Mouse (Mus musculus) B cell, adult 2 months (primary cell): ENCODE results near the gene Ext2.

Source experiments
- DNase-seq, 2 experiments: peaks; one replicate each; pipeline ENCODE4 v3.0.0; 2022

The Ext2 gene

GRCm38 (mm10) chr2:93776267-93777055 lies 45.9 kb downstream of the Ext2 start:
- DNase-seq, result no peak

GRCm38 (mm10) chr2:93775431-93775830 lies 46.9 kb downstream of the Ext2 start:
- no peak for DNase-seq

GRCm38 (mm10) chr2:93774946-93775345 lies 47.4 kb downstream of the Ext2 start:
- no peak for DNase-seq

- no peak for DNase-seq
Measured at GRCm38 (mm10) chr2:93772765-93773085, 49.6 kb downstream of the Ext2 start.

GRCm38 (mm10) chr2:93772054-93772764 lies 50.2 kb downstream of the Ext2 start:
- no peak for DNase-seq

DNA sequence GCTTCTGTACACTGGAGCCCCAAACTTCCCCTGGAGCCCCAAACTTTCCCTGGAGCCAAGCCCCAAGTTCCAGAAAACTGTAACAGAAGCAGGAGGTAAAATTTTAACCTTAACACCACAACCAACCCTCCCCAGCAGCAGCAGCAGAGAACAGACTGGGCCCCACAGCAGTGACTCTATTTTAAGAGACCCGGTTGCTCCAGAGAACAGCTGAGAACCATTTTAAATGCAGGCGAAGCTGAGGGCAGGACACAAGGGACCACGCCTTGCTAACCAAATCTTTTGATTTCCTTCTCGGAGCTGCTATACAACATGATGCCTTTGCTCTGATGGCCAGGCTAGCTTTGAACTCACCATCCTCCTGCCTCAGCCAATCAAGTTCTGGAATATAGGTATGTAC lies 51.5 kb downstream of the Ext2 start:
- DNase-seq, result no peak

DNA sequence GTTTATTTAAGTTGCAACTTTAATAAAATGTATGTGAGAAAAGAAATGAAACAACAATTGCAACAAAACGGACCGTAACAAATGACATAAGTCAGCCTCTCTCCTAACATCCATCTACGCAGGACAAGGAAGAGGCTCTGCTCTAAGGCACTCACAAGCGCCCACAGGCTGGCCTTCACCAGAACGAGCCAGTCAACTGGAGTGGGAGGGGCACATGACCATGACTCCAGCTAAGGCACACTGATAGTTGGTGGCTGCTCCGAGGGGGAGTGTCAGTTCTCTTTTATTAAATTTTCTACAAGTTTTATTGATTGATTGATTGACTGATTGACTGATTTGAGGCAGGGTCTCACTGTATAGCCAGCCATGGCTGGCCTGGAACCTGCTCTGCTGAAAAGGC lies 52.5 kb downstream of the Ext2 start:
- DNase-seq, result no peak

DNA sequence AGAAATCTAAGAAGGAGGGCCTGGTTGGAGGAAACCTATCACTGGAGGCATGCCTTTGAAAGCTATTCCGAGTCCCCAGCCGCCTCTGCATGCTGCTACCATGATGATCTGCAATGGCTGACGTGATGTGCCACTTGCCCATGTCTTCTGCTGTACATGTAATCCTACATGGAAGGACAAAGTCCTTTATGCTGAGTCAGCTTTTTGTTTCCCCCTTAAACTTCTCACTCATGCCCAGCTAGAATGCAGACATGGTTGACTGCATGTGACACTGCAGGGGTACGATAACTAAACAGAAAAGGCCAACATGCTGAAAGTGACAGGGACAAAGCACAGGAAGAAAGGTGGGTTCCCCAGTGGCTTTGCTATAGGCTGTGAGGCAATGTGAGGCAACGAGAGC lies 56.6 kb downstream of the Ext2 start:
- DNase-seq, result no peak

GRCm38 (mm10) chr2:93764211-93764610 lies 58.2 kb downstream of the Ext2 start:
- no peak for DNase-seq

DNA sequence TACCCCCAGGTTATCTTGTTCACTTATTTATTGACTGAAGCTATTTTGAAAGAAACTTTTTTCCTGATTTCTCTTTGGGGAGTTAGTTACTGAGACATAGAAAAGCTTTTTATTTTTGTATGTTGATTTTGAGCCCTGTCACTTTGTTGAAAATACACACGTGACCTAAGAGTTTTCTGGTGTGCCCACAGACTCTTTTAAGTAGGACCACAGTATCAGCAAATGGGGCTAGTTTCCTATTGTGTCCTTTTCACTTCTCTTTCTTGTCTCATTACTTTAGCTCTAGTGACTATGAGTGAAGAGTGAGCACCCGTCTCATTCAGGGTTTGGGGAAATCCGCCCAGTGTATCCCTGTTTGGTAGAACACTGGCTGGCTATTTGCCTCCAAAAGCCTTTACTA lies 62.0 kb downstream of the Ext2 start:
- no peak for DNase-seq

DNA sequence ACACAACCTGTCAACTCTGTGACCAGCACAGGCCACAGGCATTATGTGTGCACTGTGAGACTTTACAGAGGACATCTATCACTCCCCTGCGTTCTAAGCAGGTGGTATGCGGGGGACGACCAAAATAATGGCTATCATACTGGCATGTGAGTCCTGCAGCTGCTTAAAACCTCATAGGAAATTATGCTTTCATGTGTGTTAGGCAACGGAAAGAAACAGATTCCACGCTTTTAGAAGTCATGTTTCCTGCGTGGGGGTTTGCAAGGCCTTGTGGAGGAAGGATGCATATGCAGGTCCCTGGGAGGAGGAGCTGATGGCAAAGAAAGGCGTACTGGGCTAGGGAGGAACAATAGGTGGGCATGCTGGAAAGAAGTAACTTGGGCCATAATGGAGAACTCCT lies 63.2 kb downstream of the Ext2 start:
- no peak for DNase-seq

- no peak for DNase-seq
Measured at GRCm38 (mm10) chr2:93758298-93758697, 64.1 kb downstream of the Ext2 start.

DNA sequence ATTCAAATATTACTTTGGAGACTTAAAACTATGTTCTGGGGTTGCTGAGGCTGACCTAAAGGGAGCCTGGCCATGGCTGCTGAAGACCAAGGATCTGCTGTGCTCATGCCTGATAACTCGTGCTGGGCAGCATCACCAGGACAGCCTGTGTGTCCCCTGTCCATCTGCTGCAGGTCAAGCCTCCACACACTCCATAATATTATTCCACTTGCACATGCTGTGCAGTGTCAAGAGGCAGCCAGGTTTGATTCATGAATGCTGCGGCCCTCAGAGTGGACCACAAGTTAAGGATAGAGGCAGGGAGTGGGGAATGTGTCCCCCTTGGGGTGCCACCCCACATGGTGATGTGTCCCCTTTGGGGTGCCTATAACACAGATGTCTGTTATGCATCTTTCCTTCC lies 68.0 kb downstream of the Ext2 start:
- no peak for DNase-seq

- DNase-seq, result no peak
Measured at GRCm38 (mm10) chr2:93753147-93753758, 69.1 kb downstream of the Ext2 start.

- DNase-seq, result no peak
Measured at GRCm38 (mm10) chr2:93749709-93750108, 72.7 kb downstream of the Ext2 start.

DNA sequence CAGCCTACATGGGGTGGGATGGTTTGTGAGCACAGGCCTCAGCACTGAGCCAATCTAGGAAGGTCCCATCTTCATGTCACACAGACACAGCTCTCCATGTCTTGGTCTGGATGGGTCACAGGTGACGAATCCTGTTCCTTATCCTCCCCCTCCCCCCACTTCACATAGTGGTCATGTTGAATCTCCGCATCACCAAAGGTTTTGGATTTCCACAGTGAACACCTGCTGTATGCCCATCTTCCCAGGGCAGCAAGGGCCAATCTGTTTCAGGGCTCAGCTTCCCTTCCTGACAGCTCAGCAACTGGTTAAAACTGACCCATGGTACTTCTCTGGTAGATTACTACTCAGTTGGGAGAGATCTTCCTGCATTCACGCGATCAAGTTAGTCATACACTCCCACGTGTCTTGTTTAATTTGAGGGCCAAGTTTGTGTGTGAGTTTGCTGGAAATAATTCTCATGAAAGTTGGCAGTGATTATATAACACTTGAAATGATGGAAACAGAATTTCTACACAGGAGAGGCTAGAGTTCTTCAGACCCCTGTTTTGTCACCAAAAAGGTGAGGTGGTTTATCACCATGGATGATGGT lies 74.7 kb downstream of the Ext2 start:
- DNase-seq, result no peak

GRCm38 (mm10) chr2:93746620-93747019 lies 75.7 kb downstream of the Ext2 start:
- DNase-seq, result no peak

DNA sequence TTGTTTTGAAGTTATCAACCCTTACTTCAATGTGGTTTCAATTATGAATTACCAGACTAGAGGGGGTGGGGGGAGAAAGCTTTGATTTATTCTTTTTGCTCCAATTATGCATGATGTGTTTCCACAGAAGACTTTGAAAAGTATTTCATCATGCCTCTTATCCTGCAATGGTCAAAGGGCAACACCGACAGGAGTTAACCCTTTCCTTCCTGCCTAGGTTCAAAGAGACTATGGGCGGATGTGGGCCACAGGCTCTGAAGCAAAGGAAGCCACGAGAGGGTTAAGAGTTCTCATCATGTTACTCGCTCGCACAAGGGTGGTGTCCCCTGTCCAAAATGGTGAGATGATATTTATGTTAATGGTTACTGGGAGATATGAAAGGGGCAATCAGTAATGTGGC lies 76.2 kb downstream of the Ext2 start:
- DNase-seq, result no peak

DNA sequence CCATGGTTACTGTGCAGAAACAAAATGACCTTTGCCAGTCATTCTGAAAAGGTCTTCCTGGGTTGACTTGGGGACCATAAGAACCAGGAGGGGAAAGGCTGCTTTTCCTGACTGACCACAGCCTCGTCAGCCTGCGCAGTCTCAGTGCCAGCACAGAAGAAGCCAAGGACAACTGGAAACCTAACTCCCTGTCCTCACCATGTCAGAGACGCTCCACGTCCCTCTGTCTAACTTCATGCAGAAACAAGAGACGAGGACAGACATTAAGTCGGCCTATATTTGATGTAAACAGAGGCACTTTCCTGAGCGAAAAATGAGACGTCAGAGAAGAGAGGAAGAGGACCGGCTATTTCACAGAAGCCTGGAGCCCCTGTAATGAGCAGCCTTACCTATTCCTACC lies 76.6 kb downstream of the Ext2 start:
- no peak for DNase-seq

DNA sequence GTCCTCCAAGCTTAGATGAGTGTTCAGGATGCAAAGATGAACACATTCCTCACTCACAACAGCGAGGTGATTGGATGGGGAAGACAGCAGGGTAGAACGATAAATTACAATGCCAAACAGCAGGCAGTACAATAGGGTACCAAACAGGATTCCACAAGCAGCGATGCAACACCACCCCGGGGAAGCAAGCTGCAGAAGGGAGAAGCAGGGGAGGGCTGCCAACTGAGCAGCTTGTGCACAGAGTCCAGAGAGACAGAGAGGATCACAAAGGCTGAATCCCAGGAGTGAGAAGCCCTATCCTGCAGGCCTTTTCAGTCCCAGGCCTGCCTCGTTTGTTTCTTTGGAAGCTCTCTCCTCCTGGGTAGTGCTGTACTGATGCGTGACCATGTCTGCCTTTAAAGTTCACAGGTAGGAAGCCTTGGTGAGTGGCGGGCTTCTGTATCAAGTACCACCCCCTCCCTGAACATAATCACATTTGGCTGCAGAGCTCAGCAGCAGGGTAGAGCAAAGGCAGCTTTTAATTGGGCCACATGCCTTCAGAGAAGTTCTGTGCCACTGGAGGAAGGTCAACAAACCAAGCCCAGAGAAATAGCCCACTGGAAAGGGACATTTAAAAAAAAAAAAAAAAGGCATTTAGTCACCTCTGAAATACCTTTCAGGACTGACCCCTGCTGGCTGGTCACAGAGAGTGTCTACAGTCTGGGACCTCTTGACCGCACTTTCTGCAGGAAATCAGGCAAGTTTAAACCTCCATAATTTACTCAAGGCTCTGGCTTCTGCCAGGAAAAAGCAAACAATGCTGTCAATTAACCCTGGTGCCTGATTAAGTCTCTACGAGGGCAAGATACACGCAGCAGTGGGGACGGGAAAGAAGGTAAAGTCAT lies 77.8 kb downstream of the Ext2 start:
- DNase-seq, result no peak

- DNase-seq, result no peak
Measured at GRCm38 (mm10) chr2:93741700-93742099, 80.7 kb downstream of the Ext2 start.

- no peak for DNase-seq
Measured at GRCm38 (mm10) chr2:93739044-93739569, 83.3 kb downstream of the Ext2 start.

GRCm38 (mm10) chr2:93737146-93737545 lies 85.2 kb downstream of the Ext2 start:
- DNase-seq, result no peak
